Mouse (Mus musculus) c-Kit-positive CD71-positive TER-119-negative erythroid progenitor cells, embryonic 14.5 days (primary cell): Measurements from ENCODE around the gene Gdap1l1.
A peak's percentile ranks its signal among the peaks of the same experiment; 100 is the strongest.
"Not testable (repeated sequence)": the region's sequence is repeated elsewhere in the genome, so short reads cannot be mapped to it uniquely, and the experiment has no call there.

Experiments
- DNase-seq: peaks from one replicate; pipeline ENCODE4 v3.0.0-alpha.2; 2013; ENCODE audit warnings: low read depth

The Gdap1l1 gene

GRCm38 (mm10) chr2:163438246-163438618, at the start of gene Gdap1l1:
Gene Gdap1l1, plus strand, starts transcription at chr2:163438476.
- DNase-seq = no peak

- DNase-seq = no peak
Observed at GRCm38 (mm10) chr2:163392436-163392835, 45.8 kb upstream of the Gdap1l1 start.

- DNase-seq = no peak
Observed at GRCm38 (mm10) chr2:163393241-163393640, 45.0 kb upstream of the Gdap1l1 start.

GRCm38 (mm10) chr2:163393976-163394375, 44.3 kb upstream of the Gdap1l1 start:
- no peak for DNase-seq

GRCm38 (mm10) chr2:163394977-163395376, 43.3 kb upstream of the Gdap1l1 start:
- no peak for DNase-seq

GRCm38 (mm10) chr2:163397071-163397470, 41.2 kb upstream of the Gdap1l1 start:
- DNase-seq = no peak

- no peak for DNase-seq
Observed at GRCm38 (mm10) chr2:163397905-163398304, 40.4 kb upstream of the Gdap1l1 start, which contains the start of gene Jph2. Gene Jph2, minus strand, starts transcription at chr2:163397993.

GRCm38 (mm10) chr2:163398770-163399169, 39.5 kb upstream of the Gdap1l1 start:
- DNase-seq = no peak

GRCm38 (mm10) chr2:163399222-163399621, 39.1 kb upstream of the Gdap1l1 start:
- DNase-seq = no peak

GRCm38 (mm10) chr2:163401221-163401620, 37.1 kb upstream of the Gdap1l1 start:
- peak; percentile 84 for DNase-seq

GRCm38 (mm10) chr2:163404037-163404815, 34.0 kb upstream of the Gdap1l1 start:
- no peak for DNase-seq

GRCm38 (mm10) chr2:163410211-163410610, 28.1 kb upstream of the Gdap1l1 start:
- DNase-seq = no peak

GRCm38 (mm10) chr2:163411344-163411743, 26.9 kb upstream of the Gdap1l1 start:
- DNase-seq = not testable (repeated sequence)

GRCm38 (mm10) chr2:163411840-163412239, 26.4 kb upstream of the Gdap1l1 start:
- DNase-seq = no peak

GRCm38 (mm10) chr2:163412419-163412818, 25.9 kb upstream of the Gdap1l1 start:
- DNase-seq = no peak

- no peak for DNase-seq
Observed at GRCm38 (mm10) chr2:163412846-163413590, 25.3 kb upstream of the Gdap1l1 start.

GRCm38 (mm10) chr2:163417026-163417425, 21.2 kb upstream of the Gdap1l1 start:
- no peak for DNase-seq

GRCm38 (mm10) chr2:163417830-163418229, 20.4 kb upstream of the Gdap1l1 start:
- no peak for DNase-seq

- peak; percentile 23 for DNase-seq
Observed at GRCm38 (mm10) chr2:163418841-163419345, 19.4 kb upstream of the Gdap1l1 start.

GRCm38 (mm10) chr2:163419346-163420045, 18.8 kb upstream of the Gdap1l1 start:
- DNase-seq = peak; percentile 98

GRCm38 (mm10) chr2:163420366-163420886, 17.9 kb upstream of the Gdap1l1 start:
- DNase-seq = peak; percentile 9
